Mouse (Mus musculus): ENCODE measurements at regions not wholly inside any gene's neighbourhood (a gene's known extent, or its start where the extent isn't known, plus 50 kb on each side); places are given as distances from the start of the nearest gene placed in this dataset.

GRCm38 (mm10) chr3:62159031-62159430 lies 179.1 kb upstream of the Arhgef26 start:
- intact Hi-C loops (cut with DNase I), result no loop called here

- intact Hi-C loops (cut with DNase I), result no loop called here
Observed at GRCm38 (mm10) chr3:62170647-62171046, 167.5 kb upstream of the Arhgef26 start.

GRCm38 (mm10) chr3:62187807-62188509 lies 150.2 kb upstream of the Arhgef26 start:
- intact Hi-C loops (cut with DNase I), result no loop called here

GRCm38 (mm10) chr3:62192466-62192865 lies 145.7 kb upstream of the Arhgef26 start:
- intact Hi-C loops (cut with DNase I), result loop anchor here (2.0 kb wide), 1 partner anchor 948 kb away; no protein-coding TSS in a partner anchor

GRCm38 (mm10) chr3:62194421-62194820 lies 143.7 kb upstream of the Arhgef26 start:
- intact Hi-C loops (cut with DNase I), result no loop called here

- intact Hi-C loops (cut with DNase I), result no loop called here
Observed at GRCm38 (mm10) chr3:62196679-62197078, 141.5 kb upstream of the Arhgef26 start.

- intact Hi-C loops (cut with DNase I), result loop anchor here (5.0 kb wide), 1 partner anchor 241 kb away; no protein-coding TSS in a partner anchor
Observed at GRCm38 (mm10) chr3:62215806-62216205, 122.3 kb upstream of the Arhgef26 start.

GRCm38 (mm10) chr3:62217335-62217734 lies 120.8 kb upstream of the Arhgef26 start:
- intact Hi-C loops (cut with DNase I), result loop anchor here (5.0 kb wide), 1 partner anchor 240 kb away; no protein-coding TSS in a partner anchor

- intact Hi-C loops (cut with DNase I), result no loop called here
Observed at GRCm38 (mm10) chr3:62227697-62228096, 110.4 kb upstream of the Arhgef26 start.

GRCm38 (mm10) chr3:62228156-62228555 lies 110.0 kb upstream of the Arhgef26 start:
- intact Hi-C loops (cut with DNase I), result no loop called here

GRCm38 (mm10) chr3:62241031-62241430 lies 97.1 kb upstream of the Arhgef26 start:
- intact Hi-C loops (cut with DNase I), result no loop called here

- intact Hi-C loops (cut with DNase I), result no loop called here
Observed at GRCm38 (mm10) chr3:62271703-62272102, 66.4 kb upstream of the Arhgef26 start.

- intact Hi-C loops (cut with DNase I), result no loop called here
Observed at GRCm38 (mm10) chr3:62278279-62278678, 59.9 kb upstream of the Arhgef26 start.

GRCm38 (mm10) chr3:62280960-62281359 lies 57.2 kb upstream of the Arhgef26 start:
- intact Hi-C loops (cut with DNase I), result no loop called here
